Comparison of ENCODE assay signal across 18 mouse cellular contexts in genomic region chr8:47615061-47615460, GRCm38 (mm10).
"Had no signal": no experiment of that assay in that cellular context is flagged by ENCODE, and none has a peak within 500 bp of the region (broad histone marks: within the 10 kb centered on the region; RNA-seq: fewer than 3 reads in every experiment).

No protein-coding gene starts in this region.

- H3K27me3 ChIP-seq: midbrain, embryonic 12.5 days; neural tube, embryonic 13.5 days; neural tube, embryonic 15.5 days had no signal

- H3K4me3 ChIP-seq: midbrain, embryonic 10.5 days; midbrain, embryonic 12.5 days; myocyte; neural tube, embryonic 13.5 days; neural tube, embryonic 15.5 days had no signal

- H3K9ac ChIP-seq: lung, embryonic 14.5 days; midbrain, embryonic 12.5 days; neural tube, embryonic 13.5 days; neural tube, embryonic 15.5 days had no signal

- H3K36me3 ChIP-seq: midbrain, embryonic 10.5 days; midbrain, embryonic 12.5 days; neural tube, embryonic 13.5 days; neural tube, embryonic 15.5 days had no signal

- H3K9me3 ChIP-seq: midbrain, embryonic 10.5 days; midbrain, embryonic 12.5 days; neural tube, embryonic 13.5 days; neural tube, embryonic 15.5 days had no signal

- ATAC-seq: midbrain, embryonic 16.5 days had no signal

- DNase-seq: lung, embryonic 14.5 days; lung, postnatal 10 days; lung, postnatal 4 days; midbrain, embryonic 14.5 days; retina, postnatal 1 day; right cerebral cortex, adult 18-20 months; right cerebral cortex, postnatal 25 days; right cerebral cortex, postnatal 4 days; spleen, adult 18-20 months; thymus, adult 18-20 months; thymus, postnatal 14 days; thymus, postnatal 36 days had no signal

- H3K4me2 ChIP-seq: lung, embryonic 14.5 days; midbrain, embryonic 12.5 days; neural tube, embryonic 13.5 days; neural tube, embryonic 15.5 days had no signal

- H3K27ac ChIP-seq: midbrain, embryonic 10.5 days; midbrain, embryonic 12.5 days; neural tube, embryonic 13.5 days; neural tube, embryonic 15.5 days had no signal

- H3K4me1 ChIP-seq: midbrain, embryonic 12.5 days had no signal
